Mouse (Mus musculus) left cerebral cortex, postnatal 25 days (tissue): ENCODE results near the gene Rcc1. TPM values are rescaled to one million over a fixed set of nuclear protein-coding genes. Genes with fewer than 3 reads are reported as not detected.

Experiments
- DNase-seq, 2 experiments: peaks; one replicate each; pipeline ENCODE4 v3.0.0; 2022; ENCODE audit warnings: low spot score in 2 of 2, mixed read lengths in 1 of 2
- intact Hi-C: fragments of 180-260 bp; cut with DNase I; formaldehyde crosslinking; loops from one replicate; pipeline ENCODE4 v1.15.1; 2025
- total RNA-seq, 2 experiments: library from RNA; stranded (reverse); gene quantifications; 2 replicates each; pipeline ENCODE4 v1.2.3; 2021

The Rcc1 gene
- total RNA-seq, 2 experiments from 2014 or later, result 12.8 to 14.8 TPM

GRCm38 (mm10) chr4:132363487-132363886 is 10.1 kb upstream of the Rcc1 start:
- no peak for DNase-seq
- intact Hi-C loops, result no loop called here

DNA sequence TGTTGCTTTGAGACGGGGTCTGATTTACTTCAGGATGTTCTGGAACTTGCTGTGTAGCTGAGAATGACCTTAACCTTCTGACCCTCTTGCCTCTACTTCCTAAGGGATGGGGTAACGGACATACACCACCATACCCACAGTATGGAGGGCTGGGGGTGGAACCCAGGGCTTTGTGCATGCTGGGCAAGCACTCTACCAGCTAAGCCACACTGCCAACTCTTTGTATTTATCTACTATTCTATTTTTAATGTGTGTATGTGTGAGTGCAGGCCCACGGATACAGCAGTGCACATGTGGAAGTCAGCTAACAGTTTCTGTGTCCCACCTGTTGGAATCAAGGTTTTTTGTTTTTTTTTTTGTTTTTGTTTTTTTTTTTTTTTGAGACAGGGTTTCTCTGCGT is 6.1 kb upstream of the Rcc1 start:
- no peak for DNase-seq
- intact Hi-C loops, result no loop called here

DNA sequence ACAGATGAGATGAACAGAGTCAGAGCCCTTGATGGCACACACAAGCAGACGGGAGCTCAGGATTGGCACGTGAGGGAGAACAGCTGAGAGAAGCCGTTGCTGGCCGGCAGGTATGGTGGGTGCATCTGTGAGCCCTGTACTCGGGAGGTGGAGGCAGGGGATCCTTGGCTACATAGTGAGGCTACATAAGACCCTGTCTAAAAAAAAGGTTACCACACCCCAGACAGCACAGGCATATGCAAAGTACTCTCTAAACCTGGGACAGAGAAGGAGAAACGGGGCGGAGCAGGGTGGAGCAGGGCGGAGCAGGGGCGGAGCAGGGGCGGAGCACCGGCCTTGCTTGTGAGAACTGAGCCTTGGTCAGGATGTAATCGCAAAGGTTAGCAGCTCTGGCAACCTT is 2.8 kb upstream of the Rcc1 start:
- peak; percentile 20 to 34 for DNase-seq
- intact Hi-C loops, result no loop called here

- intact Hi-C loops, result no loop called here
- DNase-seq, result no peak
These were observed 2.0 kb upstream of the Rcc1 start for GRCm38 (mm10) chr4:132355403-132355802.

GRCm38 (mm10) chr4:132354571-132354970 is 1.2 kb upstream of the Rcc1 start:
- DNase-seq, result no peak
- intact Hi-C loops, result loop anchor here (5.0 kb wide), 2 partner anchors 58 to 158 kb away; partner anchors contain the start of gene Sesn2

GRCm38 (mm10) chr4:132352739-132353138 is 666 bp downstream of the Rcc1 start:
- intact Hi-C loops, result loop anchor here (5.0 kb wide), 2 partner anchors 60 to 160 kb away; partner anchors contain the start of gene Sesn2
- DNase-seq, result no peak

DNA sequence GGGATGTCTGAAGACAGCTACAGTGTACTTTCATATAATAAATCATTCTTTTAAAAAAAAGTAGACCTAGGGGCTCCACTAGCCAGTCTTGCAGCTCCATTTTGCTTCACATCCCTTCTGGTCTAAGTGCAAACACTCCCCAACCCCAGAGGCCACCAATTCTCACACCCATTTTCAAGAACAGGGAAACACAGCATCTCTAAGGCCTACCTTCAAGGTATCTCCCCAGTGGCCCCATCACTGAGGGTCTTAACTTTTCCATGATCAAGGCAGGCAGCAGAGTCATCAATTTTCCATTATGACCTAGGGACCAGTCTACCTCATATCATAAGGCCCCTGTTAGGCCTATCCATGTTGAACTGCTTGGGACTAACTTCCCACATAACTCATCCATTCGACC is 2.0 kb downstream of the Rcc1 start:
- intact Hi-C loops, result loop anchor here (5.0 kb wide), 2 partner anchors 61 to 161 kb away; partner anchors contain the start of gene Sesn2
- DNase-seq, result no peak

- no peak for DNase-seq
- intact Hi-C loops, result loop anchor here (5.0 kb wide), 2 partner anchors 61 to 161 kb away; partner anchors contain the start of gene Sesn2
These were observed 2.6 kb downstream of the Rcc1 start for GRCm38 (mm10) chr4:132350854-132351253.

DNA sequence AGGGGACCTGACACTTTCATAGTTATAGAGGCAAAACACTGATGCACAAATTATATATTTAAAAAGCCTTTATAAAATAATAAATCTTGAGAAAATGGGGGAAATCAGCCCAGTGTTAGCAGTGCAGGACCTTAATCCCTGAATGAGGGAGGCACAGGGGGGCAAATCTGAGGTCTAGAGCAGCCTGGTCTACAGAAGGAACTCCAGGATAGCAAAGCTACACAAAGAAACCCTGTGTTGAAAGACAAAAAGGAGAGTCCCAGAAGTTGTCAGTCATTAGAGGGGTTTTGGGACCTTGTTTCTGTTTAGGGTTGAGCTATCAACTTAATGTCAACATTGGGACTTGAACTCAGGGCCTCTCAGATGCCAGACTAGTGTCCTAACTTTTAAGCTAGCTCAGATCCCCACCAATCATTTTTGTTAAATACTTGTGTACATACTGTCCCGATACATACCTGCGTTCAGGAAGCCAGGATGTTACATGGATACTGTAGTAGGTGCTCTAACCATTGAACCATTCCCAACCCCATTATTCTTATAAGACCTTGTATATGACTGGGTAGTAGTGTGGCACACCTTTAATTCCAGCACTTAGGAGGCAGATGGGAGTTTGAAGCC is 3.2 kb downstream of the Rcc1 start:
- intact Hi-C loops, result loop anchor here (5.0 kb wide), 2 partner anchors 62 to 162 kb away; partner anchors contain the start of gene Sesn2
- no peak for DNase-seq

- intact Hi-C loops, result loop anchor here (5.0 kb wide), 2 partner anchors 63 to 163 kb away; partner anchors contain the start of gene Sesn2
These were observed 3.8 kb downstream of the Rcc1 start for GRCm38 (mm10) chr4:132349495-132350122.

GRCm38 (mm10) chr4:132346661-132347060 is 6.7 kb downstream of the Rcc1 start:
- intact Hi-C loops, result no loop called here
- no peak for DNase-seq

More at GRCm38 (mm10) chr4:132349495-132350122, 3.8 kb downstream of the Rcc1 start:
- DNase-seq, result no peak

GRCm38 (mm10) chr4:132346261-132346660 is 7.1 kb downstream of the Rcc1 start:
- no peak for DNase-seq
- intact Hi-C loops, result no loop called here

DNA sequence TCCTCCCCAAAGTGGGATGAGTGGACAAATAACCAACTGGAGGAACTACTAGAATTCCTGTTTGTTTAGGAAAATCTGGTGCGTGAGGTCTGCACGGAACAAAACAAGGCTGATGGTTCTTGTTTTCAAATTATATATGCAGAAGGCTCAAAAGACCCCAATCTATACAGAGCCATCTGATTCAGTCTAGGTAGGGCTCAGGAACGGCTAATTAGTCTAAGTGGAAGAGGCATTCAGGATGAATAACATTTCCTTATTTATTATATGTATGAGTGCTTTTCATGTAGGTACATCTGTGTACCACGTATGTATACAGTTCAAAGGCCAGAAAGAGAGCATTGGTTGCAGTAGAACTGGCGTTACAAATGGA is 7.6 kb downstream of the Rcc1 start:
- no peak for DNase-seq
- intact Hi-C loops, result loop anchor here (1.0 kb wide), 1 partner anchor 53 kb away; no protein-coding TSS in a partner anchor

GRCm38 (mm10) chr4:132345135-132345842 is 8.1 kb downstream of the Rcc1 start:
- intact Hi-C loops, result loop anchor here (1.0 kb wide), 1 partner anchor 52 kb away; no protein-coding TSS in a partner anchor

DNA sequence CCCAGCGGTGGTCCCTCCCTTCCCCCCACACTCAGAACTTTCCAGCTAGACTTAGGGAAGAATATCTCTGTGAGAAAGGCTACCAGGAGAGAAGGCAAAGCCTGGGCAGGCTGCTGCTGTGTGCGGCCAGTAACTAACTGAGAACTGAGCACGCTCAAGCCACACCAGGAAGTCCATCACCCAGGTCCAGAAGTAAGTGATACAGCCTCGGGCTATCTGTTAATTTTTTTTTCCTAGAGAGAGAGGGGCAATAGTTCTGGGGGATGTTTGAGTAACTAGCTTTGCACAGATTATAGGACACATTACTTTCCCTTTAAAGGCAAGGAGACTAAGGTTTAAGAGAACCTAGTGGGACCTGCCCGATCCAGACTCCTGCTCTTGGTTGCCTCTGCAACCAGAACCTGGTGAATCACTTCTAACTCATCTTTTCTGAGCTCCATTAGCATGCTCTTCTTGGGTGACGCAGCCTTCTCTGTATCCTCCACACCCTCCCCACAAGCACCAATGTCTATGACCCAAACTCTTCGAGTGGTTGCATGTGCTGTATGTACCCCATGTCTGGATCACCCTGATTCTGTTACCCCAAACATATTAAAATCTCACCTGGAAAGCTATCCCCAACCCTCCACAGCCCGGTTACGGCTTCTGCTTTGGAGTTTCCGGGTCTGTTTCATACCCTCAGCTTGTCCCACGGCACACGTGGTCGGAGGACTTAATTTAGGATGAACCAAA is 8.8 kb downstream of the Rcc1 start:
- intact Hi-C loops, result loop anchor here (1.0 kb wide), 1 partner anchor 51 kb away; no protein-coding TSS in a partner anchor
- DNase-seq, result no peak

More at GRCm38 (mm10) chr4:132345135-132345842, 8.1 kb downstream of the Rcc1 start:
- DNase-seq, result peak; percentile 94 to 95

- intact Hi-C loops, result no loop called here
- DNase-seq, result no peak
These were observed 12.0 kb downstream of the Rcc1 start for GRCm38 (mm10) chr4:132341451-132341850.

- intact Hi-C loops, result no loop called here
- peak in 1 of 2 experiments; percentile 18 for DNase-seq
These were observed 14.5 kb downstream of the Rcc1 start for GRCm38 (mm10) chr4:132338943-132339342.

DNA sequence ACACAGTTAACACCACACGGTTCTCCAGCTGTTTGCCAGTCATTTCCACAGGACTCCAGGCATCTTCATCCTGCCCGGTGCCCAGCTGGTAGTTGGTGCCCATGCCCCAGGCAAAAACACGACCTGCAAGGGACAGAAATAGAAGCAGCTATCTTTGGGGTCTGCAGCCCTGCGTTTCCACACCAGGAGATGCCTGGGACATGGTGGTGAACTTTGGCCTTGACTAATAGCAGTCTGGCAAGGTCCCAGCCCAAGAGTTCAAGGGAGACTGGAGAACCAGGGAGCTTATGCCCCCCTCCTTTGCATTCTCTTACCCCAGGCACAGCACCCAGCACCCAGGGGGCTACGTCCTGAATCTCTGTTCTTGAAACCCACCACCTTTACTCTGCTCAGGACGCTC is 20.5 kb downstream of the Rcc1 start:
- intact Hi-C loops, result no loop called here

GRCm38 (mm10) chr4:132331960-132332359 is 21.4 kb downstream of the Rcc1 start:
- intact Hi-C loops, result no loop called here
- DNase-seq, result no peak

More for the DNA sequence above, 20.5 kb downstream of the Rcc1 start:
- DNase-seq, result no peak
